Mouse (Mus musculus): Measurements from ENCODE around the gene Avp. TPM values are rescaled to one million over a fixed set of nuclear protein-coding genes. Genes with fewer than 3 reads are reported as not detected.

Gene Avp
- polyA plus RNA-seq, 1 experiment from 2014 or later: not detected

DNA sequence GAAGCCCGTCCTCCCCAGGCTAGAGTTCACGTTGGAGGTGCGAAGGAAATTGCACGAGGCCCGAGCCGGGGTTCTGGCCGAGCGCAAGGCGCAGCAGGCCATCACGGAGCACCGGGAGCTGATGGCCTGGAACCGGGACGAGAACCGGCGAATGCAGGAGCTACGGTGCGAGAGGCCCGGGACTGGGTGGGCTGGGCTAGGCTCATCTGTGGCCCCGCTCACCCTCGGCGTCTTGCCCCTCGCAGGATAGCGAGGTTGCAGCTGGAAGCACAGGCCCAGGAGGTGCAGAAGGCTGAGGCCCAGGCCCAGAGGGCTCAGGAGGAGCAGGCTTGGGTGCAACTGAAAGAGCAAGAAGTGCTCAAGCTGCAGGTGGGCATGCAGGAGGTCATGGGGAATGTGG, 18.3 kb downstream of the Avp start:
- H3K4me1 ChIP-seq (replicated peaks; ENCODE audit: control insufficient read depth, insufficient read depth, low read length): peaks cover 12% of the 10 kb centered on the region
- peak; percentile 11 for ATAC-seq (replicated peaks; ENCODE audit: low FRiP score)
- H3K27me3 ChIP-seq (replicated peaks; ENCODE audit: control insufficient read depth, insufficient read depth, low read length): no peaks in the 10 kb centered on the region
- WGBS: under 1% methylated on average over 23 of the region's 23 CpGs
- peaks cover 9% of the 10 kb centered on the region for H3K36me3 ChIP-seq (ENCODE audit: control insufficient read depth, insufficient read depth, low read length)
- H3K9ac ChIP-seq (ENCODE audit: low read depth, low read length): peak overlapping the region; percentile 81
- H3K4me2 ChIP-seq: peak overlapping the region; percentile 90
- peak overlapping the region; percentile 43; the same call in 1 of the 2 replicates for H3K27ac ChIP-seq (ENCODE audit: low read depth, low read length)
- no peak for DNase-seq (ENCODE audit: low spot score)
- H3K4me3 ChIP-seq (ENCODE audit: low read depth, low read length): peak overlapping the region; percentile 77
- no peaks in the 10 kb centered on the region for H3K9me3 ChIP-seq (ENCODE audit: control insufficient read depth, low read length)

DNA sequence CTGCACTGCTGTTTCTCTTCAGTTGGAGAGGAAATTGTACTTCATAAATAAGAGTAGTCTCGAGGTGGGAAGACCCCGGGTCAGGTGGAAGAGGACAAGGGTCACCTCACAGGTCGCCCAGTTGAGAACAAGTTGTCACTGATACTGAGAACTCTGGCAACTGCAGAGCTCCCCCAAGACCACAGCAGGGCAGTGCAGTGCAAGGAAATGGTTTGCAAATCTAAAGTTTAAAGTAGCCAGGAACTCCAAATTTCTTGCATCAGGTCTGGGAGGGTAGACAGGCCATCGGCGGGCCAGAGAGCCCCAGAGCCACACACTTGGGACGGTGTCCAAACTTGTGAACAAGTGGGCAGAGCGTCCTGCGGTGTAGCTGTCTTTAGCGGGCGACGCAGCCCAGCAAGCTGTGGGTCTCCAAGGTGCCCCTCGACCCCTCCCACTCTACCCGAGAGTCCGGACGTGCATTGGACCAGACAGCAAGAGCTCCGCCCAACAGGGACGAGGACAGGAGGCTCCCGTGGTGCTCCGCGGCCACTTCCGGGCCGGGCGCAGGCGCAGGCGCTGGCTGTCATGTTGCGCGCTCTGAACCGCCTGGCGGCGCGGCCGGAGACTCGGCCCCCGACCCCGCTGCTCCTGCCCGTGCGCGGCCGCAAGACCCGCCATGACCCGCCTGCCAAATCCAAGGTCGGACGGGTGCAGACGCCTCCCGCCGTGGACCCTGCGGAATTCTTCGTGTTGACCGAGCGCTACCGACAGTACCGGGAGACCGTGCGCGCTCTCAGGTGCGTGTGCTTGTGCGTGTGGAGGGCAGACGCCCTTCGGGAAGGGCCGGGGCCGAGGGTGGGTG, 18.9 kb downstream of the Avp start, which contains the start of gene Mrps26:
Gene Mrps26, plus strand, starts transcription at position 531 of the 844 bp plus-strand sequence.
- DNase-seq (ENCODE audit: low spot score) (peak; percentile 90), ATAC-seq (replicated peaks; ENCODE audit: low FRiP score) (peak; percentile 99)
- WGBS: 1% methylated on average over 61 of the region's 61 CpGs
- peak within 1 kb of the TSS; percentile 77 for H3K4me3 ChIP-seq (ENCODE audit: low read depth, low read length)
- H3K4me2 ChIP-seq: peak within 1 kb of the TSS; percentile 90
- H3K9ac ChIP-seq (ENCODE audit: low read depth, low read length): peak within 1 kb of the TSS; percentile 81
- peaks cover 12% of the 10 kb centered on the region for H3K4me1 ChIP-seq (replicated peaks; ENCODE audit: control insufficient read depth, insufficient read depth, low read length)
- H3K9me3 ChIP-seq (ENCODE audit: control insufficient read depth, low read length): no peaks in the 10 kb centered on the region
- H3K27me3 ChIP-seq (replicated peaks; ENCODE audit: control insufficient read depth, insufficient read depth, low read length): no peaks in the 10 kb centered on the region
- peak within 1 kb of the TSS; percentile 46; the same call in 1 of the 2 replicates for H3K27ac ChIP-seq (ENCODE audit: low read depth, low read length)
- peaks cover 9% of the 10 kb centered on the region for H3K36me3 ChIP-seq (ENCODE audit: control insufficient read depth, insufficient read depth, low read length)

DNA sequence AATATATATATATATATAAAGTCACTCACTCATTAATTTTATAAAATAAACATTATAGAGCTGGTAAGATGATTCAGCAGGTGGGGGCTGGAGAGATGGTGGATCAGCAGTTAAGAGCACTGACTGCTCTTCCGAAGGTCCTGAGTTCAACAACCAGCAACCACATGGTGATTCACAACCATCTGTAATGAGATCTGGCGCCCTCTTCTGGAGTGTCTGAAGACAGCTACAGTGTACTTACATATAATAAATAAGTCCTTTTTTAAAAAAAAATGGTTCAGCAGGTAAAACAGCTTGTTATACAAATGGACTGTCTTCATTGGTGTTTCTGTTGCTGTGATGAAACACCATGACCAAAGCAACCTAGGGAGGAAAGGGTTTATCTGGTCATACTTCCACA, 24.3 kb downstream of the Avp start:
- Histone ChIP-seq H3K4me2 (no peak overlapping the region), H3K27me3 (replicated peaks; ENCODE audit: control insufficient read depth, insufficient read depth, low read length) (no peaks in the 10 kb centered on the region), H3K9ac (ENCODE audit: low read depth, low read length) (no peak overlapping the region), H3K27ac (ENCODE audit: low read depth, low read length) (no peak overlapping the region), H3K9me3 (ENCODE audit: control insufficient read depth, low read length) (no peaks in the 10 kb centered on the region), H3K36me3 (ENCODE audit: control insufficient read depth, insufficient read depth, low read length) (peaks cover 6% of the 10 kb centered on the region), H3K4me3 (ENCODE audit: low read depth, low read length) (no peak overlapping the region), H3K4me1 (replicated peaks; ENCODE audit: control insufficient read depth, insufficient read depth, low read length) (peaks cover 3% of the 10 kb centered on the region)
- no peak for DNase-seq (ENCODE audit: low spot score)
- 69% methylated on average over 2 of the region's 2 CpGs for WGBS
- ATAC-seq (replicated peaks; ENCODE audit: low FRiP score): no peak

DNA sequence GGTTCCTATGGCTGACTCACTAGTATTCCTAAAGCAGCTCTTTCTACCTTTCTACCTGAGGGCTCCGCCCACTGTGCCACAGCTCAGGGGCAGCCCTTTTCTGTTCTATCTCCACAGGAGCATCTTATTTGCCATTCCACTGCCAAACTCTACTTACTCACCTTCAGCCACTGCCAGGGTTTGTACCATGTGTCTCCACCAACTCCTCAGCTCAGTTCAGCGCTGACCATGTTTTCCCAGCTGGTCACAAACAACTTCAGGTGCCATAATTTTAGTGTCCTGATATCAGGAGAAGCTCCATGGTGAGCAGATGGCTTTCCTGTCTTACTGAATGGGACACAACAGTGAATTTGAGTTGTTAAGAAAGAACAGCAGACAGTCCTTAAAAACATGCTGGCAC, 24.9 kb downstream of the Avp start:
- Histone ChIP-seq H3K9ac (ENCODE audit: low read depth, low read length) (no peak overlapping the region), H3K4me3 (ENCODE audit: low read depth, low read length) (no peak overlapping the region), H3K27ac (ENCODE audit: low read depth, low read length) (no peak overlapping the region), H3K9me3 (ENCODE audit: control insufficient read depth, low read length) (no peaks in the 10 kb centered on the region), H3K4me1 (replicated peaks; ENCODE audit: control insufficient read depth, insufficient read depth, low read length) (no peaks in the 10 kb centered on the region), H3K36me3 (ENCODE audit: control insufficient read depth, insufficient read depth, low read length) (peaks cover 6% of the 10 kb centered on the region), H3K27me3 (replicated peaks; ENCODE audit: control insufficient read depth, insufficient read depth, low read length) (no peaks in the 10 kb centered on the region), H3K4me2 (no peak overlapping the region)
- no peak for DNase-seq (ENCODE audit: low spot score)
- WGBS: 93% methylated on average over 2 of the region's 2 CpGs
- no peak for ATAC-seq (replicated peaks; ENCODE audit: low FRiP score)

DNA sequence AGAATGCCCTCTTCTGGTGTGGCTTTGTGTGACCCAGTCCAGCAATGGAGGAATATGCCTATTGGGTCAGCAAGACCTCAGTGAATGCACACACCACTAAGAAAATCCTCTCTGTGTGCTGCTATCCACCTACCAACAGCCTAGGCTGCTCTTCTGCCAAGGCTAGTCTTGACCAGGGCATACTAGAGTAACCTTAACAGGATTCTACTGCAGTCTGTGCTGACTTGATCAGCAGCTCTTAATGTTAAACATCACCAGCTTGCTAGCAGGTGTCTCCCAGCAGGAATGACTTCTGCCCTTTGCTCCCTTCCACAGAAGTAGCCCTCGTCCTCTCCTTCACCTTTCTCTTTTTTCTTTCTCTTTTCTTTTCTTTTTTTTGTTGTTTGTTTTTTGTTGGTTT, 26.1 kb downstream of the Avp start:
- no peak for ATAC-seq (replicated peaks; ENCODE audit: low FRiP score)
- H3K36me3 ChIP-seq (ENCODE audit: control insufficient read depth, insufficient read depth, low read length): peaks cover 9% of the 10 kb centered on the region
- DNase-seq (ENCODE audit: low spot score): no peak

DNA sequence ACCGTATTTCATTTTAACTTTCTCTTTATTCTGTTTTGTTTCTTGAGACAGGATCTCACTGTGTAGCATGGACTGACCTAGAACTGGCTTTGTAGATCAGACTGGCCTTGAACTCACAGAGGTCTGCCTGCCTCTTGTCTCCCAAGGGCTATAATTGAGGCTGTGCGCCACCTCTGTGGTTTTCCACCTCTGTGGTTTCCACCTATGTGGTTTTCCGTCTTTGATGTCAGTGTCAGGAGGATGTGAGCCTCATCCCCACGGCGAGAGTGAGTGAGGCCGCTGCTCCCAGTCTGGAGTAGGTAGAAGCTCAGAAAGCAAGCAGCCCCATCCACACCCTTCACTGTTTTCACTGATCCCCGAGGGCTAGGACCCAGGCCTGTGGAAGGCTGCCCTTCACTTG, 27.5 kb downstream of the Avp start:
- H3K36me3 ChIP-seq (ENCODE audit: control insufficient read depth, insufficient read depth, low read length): peaks cover 12% of the 10 kb centered on the region
- WGBS: 78% methylated on average over 7 of the region's 7 CpGs
- no peak for ATAC-seq (replicated peaks; ENCODE audit: low FRiP score)

More for the DNA sequence above, 26.1 kb downstream of the Avp start:
- Histone ChIP-seq H3K9ac (ENCODE audit: low read depth, low read length) (no peak overlapping the region), H3K4me2 (no peak overlapping the region), H3K9me3 (ENCODE audit: control insufficient read depth, low read length) (no peaks in the 10 kb centered on the region), H3K4me3 (ENCODE audit: low read depth, low read length) (no peak overlapping the region), H3K4me1 (replicated peaks; ENCODE audit: control insufficient read depth, insufficient read depth, low read length) (no peaks in the 10 kb centered on the region), H3K27ac (ENCODE audit: low read depth, low read length) (no peak overlapping the region), H3K27me3 (replicated peaks; ENCODE audit: control insufficient read depth, insufficient read depth, low read length) (no peaks in the 10 kb centered on the region)
- 85% methylated on average over 1 of the region's 1 CpGs for WGBS

DNA sequence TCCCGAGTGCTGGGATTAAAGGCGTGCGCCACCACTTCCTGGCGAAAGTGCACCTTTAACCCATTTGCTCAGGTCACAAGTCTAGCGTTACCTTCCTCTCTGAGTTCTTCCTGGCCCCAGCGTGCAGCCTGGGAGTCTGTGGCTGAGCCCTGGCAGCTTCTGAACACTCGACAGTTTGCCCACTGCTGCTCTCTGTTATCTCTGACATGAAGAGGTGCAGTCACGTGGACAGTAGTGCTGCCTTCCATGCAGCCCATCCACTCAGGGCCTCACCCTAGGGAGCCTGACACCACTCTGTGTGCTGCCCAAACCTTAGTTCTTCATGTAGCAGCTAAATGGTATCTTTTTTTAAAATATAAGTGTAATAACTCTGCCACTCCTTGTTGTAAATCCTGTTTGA, 35.4 kb downstream of the Avp start:
- ATAC-seq (replicated peaks; ENCODE audit: low FRiP score) (peak; percentile 89), DNase-seq (ENCODE audit: low spot score) (no peak)
- Histone ChIP-seq H3K9me3 (ENCODE audit: control insufficient read depth, low read length) (no peaks in the 10 kb centered on the region), H3K36me3 (ENCODE audit: control insufficient read depth, insufficient read depth, low read length) (peaks cover 36% of the 10 kb centered on the region), H3K4me1 (replicated peaks; ENCODE audit: control insufficient read depth, insufficient read depth, low read length) (peaks cover 4% of the 10 kb centered on the region), H3K9ac (ENCODE audit: low read depth, low read length) (no peak overlapping the region), H3K27me3 (replicated peaks; ENCODE audit: control insufficient read depth, insufficient read depth, low read length) (no peaks in the 10 kb centered on the region), H3K27ac (ENCODE audit: low read depth, low read length) (no peak overlapping the region), H3K4me2 (no peak overlapping the region), H3K4me3 (ENCODE audit: low read depth, low read length) (no peak overlapping the region)
- 66% methylated on average over 8 of the region's 8 CpGs for WGBS

More for the DNA sequence above, 27.5 kb downstream of the Avp start:
- Histone ChIP-seq H3K4me2 (no peak overlapping the region), H3K27me3 (replicated peaks; ENCODE audit: control insufficient read depth, insufficient read depth, low read length) (no peaks in the 10 kb centered on the region), H3K9me3 (ENCODE audit: control insufficient read depth, low read length) (no peaks in the 10 kb centered on the region), H3K27ac (ENCODE audit: low read depth, low read length) (no peak overlapping the region), H3K4me1 (replicated peaks; ENCODE audit: control insufficient read depth, insufficient read depth, low read length) (no peaks in the 10 kb centered on the region), H3K4me3 (ENCODE audit: low read depth, low read length) (no peak overlapping the region), H3K9ac (ENCODE audit: low read depth, low read length) (no peak overlapping the region)
- no peak for DNase-seq (ENCODE audit: low spot score)

DNA sequence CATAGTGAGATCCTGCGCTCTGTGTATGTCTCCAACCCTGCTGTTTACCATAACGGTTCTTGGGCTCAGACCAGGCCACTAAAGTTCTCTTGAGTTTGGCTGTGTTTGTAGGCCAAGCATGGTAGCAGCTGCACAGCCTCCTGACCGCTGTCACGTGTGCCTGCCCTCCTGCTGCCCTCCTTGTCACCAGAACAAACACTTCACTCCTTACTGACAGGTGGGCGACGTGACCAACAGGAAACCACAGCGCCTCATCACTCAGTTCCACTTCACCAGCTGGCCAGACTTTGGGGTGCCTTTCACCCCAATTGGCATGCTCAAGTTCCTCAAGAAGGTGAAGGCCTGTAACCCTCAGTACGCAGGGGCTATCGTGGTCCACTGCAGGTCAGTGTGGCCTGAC, 42.1 kb downstream of the Avp start:
- Histone ChIP-seq H3K27ac (ENCODE audit: low read depth, low read length) (no peak overlapping the region), H3K27me3 (replicated peaks; ENCODE audit: control insufficient read depth, insufficient read depth, low read length) (no peaks in the 10 kb centered on the region), H3K9me3 (ENCODE audit: control insufficient read depth, low read length) (no peaks in the 10 kb centered on the region), H3K4me2 (no peak overlapping the region), H3K4me3 (ENCODE audit: low read depth, low read length) (no peak overlapping the region), H3K36me3 (ENCODE audit: control insufficient read depth, insufficient read depth, low read length) (peaks cover 38% of the 10 kb centered on the region), H3K9ac (ENCODE audit: low read depth, low read length) (no peak overlapping the region), H3K4me1 (replicated peaks; ENCODE audit: control insufficient read depth, insufficient read depth, low read length) (no peaks in the 10 kb centered on the region; the same call in 1 of the 2 replicates)
- ATAC-seq (replicated peaks; ENCODE audit: low FRiP score) (no peak), DNase-seq (ENCODE audit: low spot score) (no peak)
- 81% methylated on average over 9 of the region's 9 CpGs for WGBS
